Mouse (Mus musculus) gastrocnemius, adult 2 months (tissue): ENCODE measurements around the gene Ipmk. TPM values are rescaled to one million over a fixed set of nuclear protein-coding genes. Genes with fewer than 3 reads are reported as not detected.
"Not testable (repeated sequence)": the region's sequence is repeated elsewhere in the genome, so short reads cannot be mapped to it uniquely, and the experiment has no call there.

Experiments
- DNase-seq: peaks from one replicate; pipeline ENCODE4 v3.0.0; 2022
- H3K27ac ChIP-seq: fragments of 200-600 bp; 2 replicates; pipeline ENCODE4 v1.8.1; 2022; ENCODE audit warnings: mild to moderate bottlenecking
- H3K4me3 ChIP-seq: fragments of 200-600 bp; 2 replicates; pipeline ENCODE4 v1.8.1; 2022; ENCODE audit warnings: mild to moderate bottlenecking, moderate library complexity
- CTCF ChIP-seq: fragments of 200-600 bp; IDR thresholded peaks from 2 replicates; pipeline ENCODE4 v1.8.1; 2022; ENCODE audit warnings: antibody characterized with exemption, mild to moderate bottlenecking, moderate library complexity
- intact Hi-C: fragments of 180-260 bp; cut with DNase I; formaldehyde crosslinking; loops from one replicate; pipeline ENCODE4 v1.15.1; 2025
- total RNA-seq, 2 experiments: library from RNA; stranded (reverse); gene quantifications; 2 replicates each; pipeline ENCODE4 v1.2.3; 2021

The Ipmk gene
- total RNA-seq, 2 experiments from 2014 or later = 18.1 to 20.6 TPM

GRCm38 (mm10) chr10:71361044-71361443 lies 13.5 kb downstream of the Ipmk start:
- no peak for DNase-seq
- no peak overlapping the region for H3K27ac ChIP-seq
- intact Hi-C loops = no loop called here
- H3K4me3 ChIP-seq = no peak overlapping the region
- no peak for TF ChIP-seq CTCF

GRCm38 (mm10) chr10:71361836-71362562 lies 14.4 kb downstream of the Ipmk start:
- peak overlapping the region; percentile 24 for H3K27ac ChIP-seq
- peak overlapping the region; percentile 52 for H3K4me3 ChIP-seq
- DNase-seq = no peak

GRCm38 (mm10) chr10:71363440-71363839 lies 15.9 kb downstream of the Ipmk start:
- intact Hi-C loops = no loop called here
- no peak for TF ChIP-seq CTCF
- no peak for DNase-seq
- H3K27ac ChIP-seq = no peak overlapping the region
- H3K4me3 ChIP-seq = no peak overlapping the region

More at GRCm38 (mm10) chr10:71361836-71362562, 14.4 kb downstream of the Ipmk start:
- intact Hi-C loops = no loop called here
- no peak for TF ChIP-seq CTCF

GRCm38 (mm10) chr10:71363858-71364257 lies 16.3 kb downstream of the Ipmk start:
- Histone ChIP-seq H3K27ac (no peak overlapping the region), H3K4me3 (no peak overlapping the region)
- intact Hi-C loops = no loop called here
- no peak for TF ChIP-seq CTCF
- no peak for DNase-seq

- intact Hi-C loops = no loop called here
Observed at GRCm38 (mm10) chr10:71368128-71368940, 20.8 kb downstream of the Ipmk start.

GRCm38 (mm10) chr10:71369466-71369865 lies 21.9 kb downstream of the Ipmk start:
- Histone ChIP-seq H3K4me3 (no peak overlapping the region), H3K27ac (no peak overlapping the region)
- DNase-seq = no peak
- no peak for TF ChIP-seq CTCF
- intact Hi-C loops = no loop called here

More at GRCm38 (mm10) chr10:71368128-71368940, 20.8 kb downstream of the Ipmk start:
- Histone ChIP-seq H3K27ac (no peak overlapping the region), H3K4me3 (no peak overlapping the region)
- DNase-seq = no peak
- no peak for TF ChIP-seq CTCF

- H3K4me3 ChIP-seq = no peak overlapping the region
- TF ChIP-seq CTCF = no peak
- no peak for DNase-seq
- intact Hi-C loops = no loop called here
- H3K27ac ChIP-seq = no peak overlapping the region
Observed at GRCm38 (mm10) chr10:71371881-71372280, 24.3 kb downstream of the Ipmk start.

- DNase-seq = no peak
- intact Hi-C loops = no loop called here
- TF ChIP-seq CTCF = no peak
- H3K27ac ChIP-seq = no peak overlapping the region
- H3K4me3 ChIP-seq = no peak overlapping the region
Observed at GRCm38 (mm10) chr10:71373706-71374105, 26.1 kb downstream of the Ipmk start.

- no peak overlapping the region for H3K4me3 ChIP-seq
- intact Hi-C loops = loop anchor here (5.0 kb wide), 1 partner anchor 34 kb away; the partner anchor contains the start of gene Cisd1
Observed at GRCm38 (mm10) chr10:71376014-71376413, 28.5 kb downstream of the Ipmk start.

GRCm38 (mm10) chr10:71380406-71380805 lies 32.8 kb downstream of the Ipmk start:
- no peak for DNase-seq
- intact Hi-C loops = no loop called here
- no peak overlapping the region for H3K27ac ChIP-seq
- TF ChIP-seq CTCF = no peak
- H3K4me3 ChIP-seq = no peak overlapping the region

More at GRCm38 (mm10) chr10:71376014-71376413, 28.5 kb downstream of the Ipmk start:
- TF ChIP-seq CTCF = no peak
- DNase-seq = no peak
- no peak overlapping the region for H3K27ac ChIP-seq

GRCm38 (mm10) chr10:71381471-71382033 lies 34.0 kb downstream of the Ipmk start:
- peak overlapping the region; percentile 55 for H3K4me3 ChIP-seq

GRCm38 (mm10) chr10:71382109-71382508 lies 34.5 kb downstream of the Ipmk start:
- intact Hi-C loops = no loop called here
- H3K4me3 ChIP-seq = peak overlapping the region; percentile 55
- DNase-seq = no peak
- no peak for TF ChIP-seq CTCF
- H3K27ac ChIP-seq = peak overlapping the region; percentile 53

More at GRCm38 (mm10) chr10:71381471-71382033, 34.0 kb downstream of the Ipmk start:
- no peak for DNase-seq
- intact Hi-C loops = no loop called here
- H3K27ac ChIP-seq = no peak overlapping the region
- no peak for TF ChIP-seq CTCF

- intact Hi-C loops = no loop called here
- H3K4me3 ChIP-seq = no peak overlapping the region
- no peak for TF ChIP-seq CTCF
- no peak for DNase-seq
- H3K27ac ChIP-seq = no peak overlapping the region
Observed at GRCm38 (mm10) chr10:71382858-71383551, 35.4 kb downstream of the Ipmk start.

GRCm38 (mm10) chr10:71383552-71383924 lies 36.0 kb downstream of the Ipmk start:
- DNase-seq, H3K4me3 ChIP-seq, H3K27ac ChIP-seq, intact Hi-C loops: not testable (repeated sequence)
